Comparison of ENCODE assay signal across 8 mouse cellular contexts in genomic region chr7:102266401-102267042, GRCm38 (mm10). TPM values are rescaled to one million over a fixed set of nuclear protein-coding genes. Genes with fewer than 3 reads are reported as not detected.
DNase-seq lines count a peak whose midpoint lies in the region; ATAC-seq and TF ChIP-seq lines count a peak whose summit lies in the region.

No protein-coding gene starts in this region.

- DNase-seq in heart, adult 2 months: peak; percentile 37 to 57
- no peak for DNase-seq in heart, postnatal 25 days (ENCODE audit: low spot score)
- DNase-seq in hindbrain, embryonic 14.5 days (ENCODE audit: low spot score): no peak
- peak; percentile 57 for DNase-seq in lung, postnatal 25 days (ENCODE audit: low spot score)
- DNase-seq in spleen, postnatal 10 days (ENCODE audit: low spot score in 2 of 2): peak; percentile 73 to 78
- DNase-seq in left cerebral cortex, postnatal 4 days: no peak
- DNase-seq in right cerebral cortex, postnatal 10 days (ENCODE audit: low spot score in 2 of 2): no peak

- no peaks in the 10 kb centered on the region for H3K27me3 ChIP-seq in heart, adult 2 months (ENCODE audit: control insufficient read depth, insufficient read depth, low read length)
- H3K27me3 ChIP-seq in hindbrain, embryonic 14.5 days (ENCODE audit: control insufficient read depth, insufficient read depth, low read length): peaks cover 8% of the 10 kb centered on the region; the same call in 1 of the 2 replicates

- no peaks in the 10 kb centered on the region for H3K9me3 ChIP-seq in hindbrain, embryonic 14.5 days (ENCODE audit: control insufficient read depth, low read length)

- TF ChIP-seq CTCF in heart, adult 2 months (IDR thresholded peaks at IDR 0.05): no peak

- peak; percentile 40 for ATAC-seq in erythroblast, adult 5-6 weeks (replicated peaks; ENCODE audit: low FRiP score, poor library complexity, severe bottlenecking)
- ATAC-seq in hindbrain, embryonic 14.5 days (ENCODE audit: low FRiP score): peak; percentile 33; the same call in 1 of the 2 replicates

- peaks cover 6% of the 10 kb centered on the region for H3K36me3 ChIP-seq in heart, adult 2 months (ENCODE audit: control insufficient read depth, insufficient read depth, low read length)
- no peaks in the 10 kb centered on the region for H3K36me3 ChIP-seq in hindbrain, embryonic 14.5 days (replicated peaks; ENCODE audit: control insufficient read depth, insufficient read depth)

- H3K4me3 ChIP-seq in heart, adult 2 months: no peak overlapping the region
- H3K4me3 ChIP-seq in hindbrain, embryonic 14.5 days (replicated peaks; ENCODE audit: low read length): peak overlapping the region; percentile 88

- no peak overlapping the region; the same call in 1 of the 2 replicates for H3K27ac ChIP-seq in heart, adult 2 months
- no peak overlapping the region for H3K27ac ChIP-seq in hindbrain, embryonic 14.5 days

- H3K9ac ChIP-seq in heart, adult 2 months (ENCODE audit: low read depth, low read length): peak overlapping the region; percentile 35; the same call in 1 of the 2 replicates
- no peak overlapping the region for H3K9ac ChIP-seq in hindbrain, embryonic 14.5 days

- H3K79me2 ChIP-seq in heart, adult 2 months (replicated peaks; ENCODE audit: control insufficient read depth, insufficient read depth, low read length): no peaks in the 10 kb centered on the region

- 34% methylated on average over 14 of the region's 14 CpGs for WGBS in heart, adult 2 months
- 53% methylated on average over 14 of the region's 14 CpGs for WGBS in hindbrain, embryonic 14.5 days

- H3K4me1 ChIP-seq in heart, adult 2 months (ENCODE audit: control insufficient read depth, insufficient read depth, low read length): peaks cover 1% of the 10 kb centered on the region
- H3K4me1 ChIP-seq in hindbrain, embryonic 14.5 days (replicated peaks; ENCODE audit: control insufficient read depth, insufficient read depth, low read length): peaks cover 18% of the 10 kb centered on the region

- H3K4me2 ChIP-seq in hindbrain, embryonic 14.5 days (replicated peaks): peak overlapping the region; percentile 97; the same call in 1 of the 2 replicates

- intact Hi-C loops in heart, adult 2 months (cut with DNase I): loop anchor here (1.0 to 10.0 kb wide), 4 partner anchors 46 to 298 kb away; partner anchors contain the start of gene Trim21
- intact Hi-C loops in heart, postnatal 25 days (cut with DNase I): loop anchor here (1.0 to 5.0 kb wide), 3 partner anchors 71 to 151 kb away; no protein-coding TSS in a partner anchor
- intact Hi-C loops in left cerebral cortex, postnatal 4 days (cut with DNase I): loop anchor here (5.0 kb wide), 1 partner anchor 151 kb away; no protein-coding TSS in a partner anchor

- TF ChIP-seq EP300 in heart, adult 2 months (IDR thresholded peaks at IDR 0.05; ENCODE audit: insufficient read depth, low read depth, low read length): no peak

- no peak for TF ChIP-seq POLR2A in heart, adult 2 months (IDR thresholded peaks at IDR 0.05; ENCODE audit: insufficient read depth, low read depth, low read length)

RNA-seq across cellular contexts. Expression of gene Stim1, which starts 1.1 kb away (rescaled TPM):
- 10 to 100 TPM; 23.9 to 24.1 TPM for total RNA-seq in heart, adult 2 months (2021)
- polyA plus RNA-seq in heart, adult 2 months (2012; rRNA removed): 22.8 and 26.8 TPM in 2 replicates
- total RNA-seq in heart, postnatal 25 days (2021): 10 to 100 TPM; 21.6 to 21.8 TPM
- total RNA-seq in erythroblast, adult 5-6 weeks (2015; ENCODE audit: low replicate concordance): 7.7 and 29.2 TPM in 2 replicates
- total RNA-seq in erythroblast, adult 5-6 weeks (2017; ENCODE audit: low replicate concordance): 18.1 and 18.5 TPM in 2 replicates
- 15.2 and 15.4 TPM in 2 replicates for polyA plus RNA-seq in hindbrain, embryonic 14.5 days (2014; fragmentation: Nextera tagmentation; extraction: Ambion mirVana)
- 10 to 100 TPM; 43.5 to 45.7 TPM for total RNA-seq in left cerebral cortex, postnatal 4 days (2021)

RNA-seq across cellular contexts. Expression of gene Rhog, which starts 10.7 kb away (rescaled TPM):
- total RNA-seq in heart, adult 2 months (2021): 10 to 100 TPM; 22.4 to 26.3 TPM
- polyA plus RNA-seq in heart, adult 2 months (2012; rRNA removed): 22.5 and 34.2 TPM in 2 replicates
- total RNA-seq in heart, postnatal 25 days (2021): 10 to 100 TPM; 24.8 to 30.5 TPM
- 110 and 113 TPM in 2 replicates for total RNA-seq in erythroblast, adult 5-6 weeks (2015; ENCODE audit: low replicate concordance)
- 22.4 and 27.5 TPM in 2 replicates for total RNA-seq in erythroblast, adult 5-6 weeks (2017; ENCODE audit: low replicate concordance)
- polyA plus RNA-seq in hindbrain, embryonic 14.5 days (2014; fragmentation: Nextera tagmentation; extraction: Ambion mirVana): 20.3 and 20.5 TPM in 2 replicates
- total RNA-seq in left cerebral cortex, postnatal 4 days (2021): 10 to 100 TPM; 11.3 to 12.3 TPM

RNA-seq across cellular contexts. Expression of gene Pgap2, which starts 56.5 kb away (rescaled TPM):
- 10 to 100 TPM; 59.7 to 65.4 TPM for total RNA-seq in heart, adult 2 months (2021)
- polyA plus RNA-seq in heart, adult 2 months (2012; rRNA removed): 111 and 124 TPM in 2 replicates
- total RNA-seq in heart, postnatal 25 days (2021): 10 to 100 TPM; 58.8 to 68.0 TPM
- total RNA-seq in erythroblast, adult 5-6 weeks (2015; ENCODE audit: low replicate concordance): 19.0 and 23.4 TPM in 2 replicates
- 3.5 and 5.7 TPM in 2 replicates for total RNA-seq in erythroblast, adult 5-6 weeks (2017; ENCODE audit: low replicate concordance)
- polyA plus RNA-seq in hindbrain, embryonic 14.5 days (2014; fragmentation: Nextera tagmentation; extraction: Ambion mirVana): 63.9 and 65.0 TPM in 2 replicates
- total RNA-seq in left cerebral cortex, postnatal 4 days (2021): 10 to 100 TPM; 36.7 to 39.0 TPM

RNA-seq across cellular contexts. Expression of gene Nup98, which starts 56.5 kb away (rescaled TPM):
- 10 to 100 TPM; 31.9 to 32.9 TPM for total RNA-seq in heart, adult 2 months (2021)
- 9.9 and 15.6 TPM in 2 replicates for polyA plus RNA-seq in heart, adult 2 months (2012; rRNA removed)
- 10 to 100 TPM; 29.0 to 32.5 TPM for total RNA-seq in heart, postnatal 25 days (2021)
- total RNA-seq in erythroblast, adult 5-6 weeks (2015; ENCODE audit: low replicate concordance): 18.6 and 20.7 TPM in 2 replicates
- 14.4 and 16.6 TPM in 2 replicates for total RNA-seq in erythroblast, adult 5-6 weeks (2017; ENCODE audit: low replicate concordance)
- 24.4 and 25.8 TPM in 2 replicates for polyA plus RNA-seq in hindbrain, embryonic 14.5 days (2014; fragmentation: Nextera tagmentation; extraction: Ambion mirVana)
- total RNA-seq in left cerebral cortex, postnatal 4 days (2021): 10 to 100 TPM; 39.4 to 41.2 TPM

Comparison
In these comparisons a context has a peak if more than half of its experiments do, and no peak if none do; other contexts are left out.
1. DNase-seq: peak in heart, adult 2 months (2 of 2), lung, postnatal 25 days (single experiment) and spleen, postnatal 10 days (2 of 2); none in heart, postnatal 25 days (single experiment), hindbrain, embryonic 14.5 days (single experiment), left cerebral cortex, postnatal 4 days (single experiment) and right cerebral cortex, postnatal 10 days (0 of 2).